Mouse (Mus musculus): ENCODE data around the gene Zfp273. TPM values are rescaled to one million over a fixed set of nuclear protein-coding genes. Genes with fewer than 3 reads are reported as not detected.
"Not testable (repeated sequence)": the region's sequence is repeated elsewhere in the genome, so short reads cannot be mapped to it uniquely, and the experiment has no call there.

The Zfp273 gene
- polyA plus RNA-seq, 1 experiment from 2014 or later: 4.3 TPM

GRCm38 (mm10) chr13:67876049-67876698, 62.6 kb downstream of the Zfp273 start:
- Histone ChIP-seq H3K4me2 (peak overlapping the region; percentile 47; the same call in 1 of the 2 replicates), H3K27ac (ENCODE audit: poor library complexity, severe bottlenecking) (0 out of 2 replicates have a peak overlapping the region, but pooled peaks have one; percentile 11)
- H3K36me3 ChIP-seq; H3K27me3 ChIP-seq (replicated peaks); H3K9ac ChIP-seq; H3K9me3 ChIP-seq (replicated peaks); H3K4me3 ChIP-seq; H3K4me1 ChIP-seq (replicated peaks): not testable (repeated sequence)
- WGBS: 25% methylated on average over 9 of the region's 12 CpGs
- ATAC-seq (ENCODE audit: insufficient number of reproducible peaks, low FRiP score): 0 out of 2 replicates have a peak, but pooled peaks have one; percentile 33

Other genes starting within 250 kb of the Zfp273 start
- 2.4 and 2.9 TPM in 2 replicates for gene Zfp729b, start 204.0 kb upstream of the Zfp273 start, polyA plus RNA-seq (2016; fragmentation: Nextera tagmentation; extraction: Ambion mirVana)
- gene Gm49345, start 176.0 kb upstream of the Zfp273 start, polyA plus RNA-seq (2016; fragmentation: Nextera tagmentation; extraction: Ambion mirVana): not detected in 2 replicates
- gene Zfp729a, start 175.9 kb upstream of the Zfp273 start, polyA plus RNA-seq (2016; fragmentation: Nextera tagmentation; extraction: Ambion mirVana): 1.7 and 2.3 TPM in 2 replicates
- 7.5 and 7.8 TPM in 2 replicates for gene Zfp738, start 126.7 kb upstream of the Zfp273 start, polyA plus RNA-seq (2016; fragmentation: Nextera tagmentation; extraction: Ambion mirVana)
- gene Zfp65, start 84.6 kb upstream of the Zfp273 start, polyA plus RNA-seq (2016; fragmentation: Nextera tagmentation; extraction: Ambion mirVana): 4.2 and 5.0 TPM in 2 replicates
- 2.6 and 3.3 TPM in 2 replicates for gene Zfp85, start 58.5 kb upstream of the Zfp273 start, polyA plus RNA-seq (2016; fragmentation: Nextera tagmentation; extraction: Ambion mirVana)
- gene Zfp493, start 34.0 kb upstream of the Zfp273 start, polyA plus RNA-seq (2016; fragmentation: Nextera tagmentation; extraction: Ambion mirVana): 1.7 and 2.5 TPM in 2 replicates
- 0.64 and 1.5 TPM in 2 replicates for gene Gm10037, start 17.4 kb downstream of the Zfp273 start, polyA plus RNA-seq (2016; fragmentation: Nextera tagmentation; extraction: Ambion mirVana)
- gene BC048507, start 49.6 kb downstream of the Zfp273 start, polyA plus RNA-seq (2016; fragmentation: Nextera tagmentation; extraction: Ambion mirVana): not detected in 2 replicates